Mouse (Mus musculus) liver, adult 2 months (tissue): ENCODE data around the gene Ppp2r2d.

Experiments
- CTCF ChIP-seq: fragments of 200-500 bp; IDR thresholded peaks from 2 replicates; pipeline ENCODE4 v1.5.1; 2011; ENCODE audit warnings: low read depth, low read length, control low read depth
- POLR2A ChIP-seq: fragments of 200-500 bp; IDR thresholded peaks from 2 replicates; pipeline ENCODE4 v1.6.1; 2011; ENCODE audit warnings: low read length, control low read depth; ENCODE audit not compliant: insufficient read depth; ENCODE audit errors: extremely low read depth

DNA sequence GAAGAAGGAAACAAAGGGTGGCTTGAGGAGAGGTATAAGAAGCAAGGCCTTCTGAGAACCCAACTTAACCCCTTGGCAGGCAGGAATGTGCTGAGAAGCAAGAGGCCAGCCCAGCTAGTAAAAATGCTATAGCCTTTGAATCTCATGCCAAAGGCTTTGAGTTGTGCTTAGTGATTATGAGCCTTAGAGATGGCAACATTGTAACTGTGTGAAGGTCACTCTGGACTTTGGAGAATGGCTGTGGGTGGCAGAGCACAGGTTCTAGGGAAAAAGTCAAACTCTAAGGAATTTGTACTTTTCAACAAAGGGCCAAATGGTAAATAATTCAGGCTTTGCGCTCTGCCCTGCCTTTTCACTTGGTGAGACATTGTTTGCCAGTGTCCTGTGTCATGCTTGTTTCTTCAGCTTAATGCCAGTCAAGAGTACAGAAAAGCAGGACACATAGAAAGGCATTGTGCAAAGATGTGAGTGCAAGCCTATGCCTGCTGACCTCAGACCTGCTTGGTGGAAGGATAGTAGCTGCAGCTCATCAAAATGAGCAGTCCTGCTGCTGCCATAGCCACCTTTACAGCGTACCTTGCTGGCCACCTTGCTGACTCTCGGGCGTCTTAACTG lies 7.6 kb downstream of the Ppp2r2d start:
- TF ChIP-seq POLR2A, result no peak
- TF ChIP-seq CTCF, result no peak
